Mouse (Mus musculus): Measurements from ENCODE around the gene Gpr39. TPM values are rescaled to one million over a fixed set of nuclear protein-coding genes. Genes with fewer than 3 reads are reported as not detected.

Gene Gpr39
- polyA plus RNA-seq, 1 experiment, result 7.6 TPM

GRCm38 (mm10) chr1:125719127-125719526, 42.3 kb downstream of the Gpr39 start:
- TF ChIP-seq CTCF (IDR thresholded peaks at IDR 0.05; ENCODE audit: control insufficient read depth, insufficient read depth, insufficient read length), result no peak
- no peak for TF ChIP-seq MYOD1 (IDR thresholded peaks at IDR 0.05; ENCODE audit: control insufficient read depth, insufficient read length, low read depth)
- TF ChIP-seq MAX (IDR thresholded peaks at IDR 0.05), result no peak
- no peak for TF ChIP-seq USF1 (IDR thresholded peaks at IDR 0.05; ENCODE audit: low read depth)
- no peak for TF ChIP-seq FOSL1 (IDR thresholded peaks at IDR 0.05; ENCODE audit: insufficient read depth, low read length, poor library complexity, severe bottlenecking)
- TF ChIP-seq CEBPB (IDR thresholded peaks at IDR 0.05; ENCODE audit: low read depth), result no peak
- no peak for TF ChIP-seq MYOG (IDR thresholded peaks at IDR 0.05; ENCODE audit: control insufficient read depth, extremely low read depth, insufficient read length)
- Histone ChIP-seq H3K79me3 (ENCODE audit: low read depth) (no peaks in the 10 kb centered on the region), H3K27me3 (ENCODE audit: control insufficient read depth, insufficient read depth, insufficient read length) (no peaks in the 10 kb centered on the region), H3ac (ENCODE audit: control insufficient read depth, insufficient read length, low read depth) (no peak overlapping the region), H3K4me3 (ENCODE audit: insufficient read depth, poor library complexity, severe bottlenecking) (no peak overlapping the region), H3K36me3 (ENCODE audit: control insufficient read depth, insufficient read depth) (no peaks in the 10 kb centered on the region), H3K79me2 (ENCODE audit: control insufficient read depth, insufficient read depth) (no peaks in the 10 kb centered on the region)

GRCm38 (mm10) chr1:125721104-125721758, 44.4 kb downstream of the Gpr39 start:
- H3K27me3 ChIP-seq (ENCODE audit: control insufficient read depth, insufficient read depth, insufficient read length), result no peaks in the 10 kb centered on the region
- no peak overlapping the region for H3K4me3 ChIP-seq (ENCODE audit: insufficient read depth, poor library complexity, severe bottlenecking)
- no peak overlapping the region for H3ac ChIP-seq (ENCODE audit: control insufficient read depth, insufficient read length, low read depth)
- H3K36me3 ChIP-seq (ENCODE audit: control insufficient read depth, insufficient read depth), result no peaks in the 10 kb centered on the region
- TF ChIP-seq FOSL1 (IDR thresholded peaks at IDR 0.05; ENCODE audit: insufficient read depth, low read length, poor library complexity, severe bottlenecking), result no peak
- no peak for TF ChIP-seq CEBPB (IDR thresholded peaks at IDR 0.05; ENCODE audit: low read depth)
- TF ChIP-seq MYOG (IDR thresholded peaks at IDR 0.05; ENCODE audit: control insufficient read depth, extremely low read depth, insufficient read length), result no peak
- no peak for TF ChIP-seq CTCF (IDR thresholded peaks at IDR 0.05; ENCODE audit: control insufficient read depth, insufficient read depth, insufficient read length)
- TF ChIP-seq MYOD1 (IDR thresholded peaks at IDR 0.05; ENCODE audit: control insufficient read depth, insufficient read length, low read depth), result no peak
- TF ChIP-seq MAX (IDR thresholded peaks at IDR 0.05), result no peak
- TF ChIP-seq USF1 (IDR thresholded peaks at IDR 0.05; ENCODE audit: low read depth), result no peak
- no peaks in the 10 kb centered on the region for H3K79me3 ChIP-seq (ENCODE audit: low read depth)
- H3K79me2 ChIP-seq (ENCODE audit: control insufficient read depth, insufficient read depth), result no peaks in the 10 kb centered on the region

- Histone ChIP-seq H3K27me3 (ENCODE audit: control insufficient read depth, insufficient read depth, insufficient read length) (no peaks in the 10 kb centered on the region), H3K79me3 (ENCODE audit: low read depth) (no peaks in the 10 kb centered on the region), H3K4me3 (ENCODE audit: insufficient read depth, poor library complexity, severe bottlenecking) (no peak overlapping the region), H3K36me3 (ENCODE audit: control insufficient read depth, insufficient read depth) (no peaks in the 10 kb centered on the region), H3ac (ENCODE audit: control insufficient read depth, insufficient read length, low read depth) (no peak overlapping the region), H3K79me2 (ENCODE audit: control insufficient read depth, insufficient read depth) (no peaks in the 10 kb centered on the region)
- no peak for TF ChIP-seq CEBPB (IDR thresholded peaks at IDR 0.05; ENCODE audit: low read depth)
- no peak for TF ChIP-seq USF1 (IDR thresholded peaks at IDR 0.05; ENCODE audit: low read depth)
- TF ChIP-seq CTCF (IDR thresholded peaks at IDR 0.05; ENCODE audit: control insufficient read depth, insufficient read depth, insufficient read length), result no peak
- no peak for TF ChIP-seq MYOG (IDR thresholded peaks at IDR 0.05; ENCODE audit: control insufficient read depth, extremely low read depth, insufficient read length)
- TF ChIP-seq FOSL1 (IDR thresholded peaks at IDR 0.05; ENCODE audit: insufficient read depth, low read length, poor library complexity, severe bottlenecking), result no peak
- TF ChIP-seq MAX (IDR thresholded peaks at IDR 0.05), result no peak
- no peak for TF ChIP-seq MYOD1 (IDR thresholded peaks at IDR 0.05; ENCODE audit: control insufficient read depth, insufficient read length, low read depth)
Measured at GRCm38 (mm10) chr1:125724304-125724703, 47.5 kb downstream of the Gpr39 start.

DNA sequence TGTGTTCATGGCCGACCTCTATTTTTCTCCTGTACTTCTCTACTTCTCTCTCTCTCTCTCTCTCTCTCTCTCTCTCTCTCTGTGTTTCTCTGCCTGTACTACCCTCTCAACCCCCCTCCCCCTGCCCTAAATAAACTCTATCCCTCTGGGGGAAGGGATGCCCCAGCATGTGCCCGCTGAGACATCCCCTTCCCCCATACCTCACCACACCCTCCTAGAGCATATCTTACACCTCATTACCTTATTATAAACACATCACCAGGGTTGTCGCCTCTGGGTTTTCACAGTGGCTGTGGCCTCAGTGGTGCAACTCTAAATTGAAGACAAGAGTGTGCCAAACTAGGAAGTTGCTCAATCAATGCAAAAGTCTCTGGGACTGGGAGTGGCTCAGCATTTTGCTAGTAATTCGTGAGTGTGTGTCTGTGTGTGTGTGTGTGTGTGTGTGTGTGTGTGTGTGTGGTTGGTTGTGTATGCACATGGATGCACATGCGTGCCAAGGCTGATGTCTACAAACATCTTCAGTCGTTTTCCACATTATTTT, 52.3 kb downstream of the Gpr39 start:
- Histone ChIP-seq H3K27me3 (ENCODE audit: control insufficient read depth, insufficient read depth, insufficient read length) (no peaks in the 10 kb centered on the region), H3K79me3 (ENCODE audit: low read depth) (no peaks in the 10 kb centered on the region), H3ac (ENCODE audit: control insufficient read depth, insufficient read length, low read depth) (no peak overlapping the region), H3K36me3 (ENCODE audit: control insufficient read depth, insufficient read depth) (no peaks in the 10 kb centered on the region), H3K79me2 (ENCODE audit: control insufficient read depth, insufficient read depth) (no peaks in the 10 kb centered on the region), H3K4me3 (ENCODE audit: insufficient read depth, poor library complexity, severe bottlenecking) (no peak overlapping the region)
- TF ChIP-seq MAX (IDR thresholded peaks at IDR 0.05) (no peak), MYOD1 (IDR thresholded peaks at IDR 0.05; ENCODE audit: control insufficient read depth, insufficient read length, low read depth) (no peak), MYOG (IDR thresholded peaks at IDR 0.05; ENCODE audit: control insufficient read depth, extremely low read depth, insufficient read length) (no peak), FOSL1 (IDR thresholded peaks at IDR 0.05; ENCODE audit: insufficient read depth, low read length, poor library complexity, severe bottlenecking) (no peak), CTCF (IDR thresholded peaks at IDR 0.05; ENCODE audit: control insufficient read depth, insufficient read depth, insufficient read length) (no peak), CEBPB (IDR thresholded peaks at IDR 0.05; ENCODE audit: low read depth) (no peak), USF1 (IDR thresholded peaks at IDR 0.05; ENCODE audit: low read depth) (no peak)

GRCm38 (mm10) chr1:125729731-125730536, 53.1 kb downstream of the Gpr39 start:
- H3ac ChIP-seq (ENCODE audit: control insufficient read depth, insufficient read length, low read depth), result no peak overlapping the region
- no peaks in the 10 kb centered on the region for H3K27me3 ChIP-seq (ENCODE audit: control insufficient read depth, insufficient read depth, insufficient read length)
- no peaks in the 10 kb centered on the region for H3K36me3 ChIP-seq (ENCODE audit: control insufficient read depth, insufficient read depth)
- H3K79me3 ChIP-seq (ENCODE audit: low read depth), result no peaks in the 10 kb centered on the region
- no peak for TF ChIP-seq MAX (IDR thresholded peaks at IDR 0.05)
- TF ChIP-seq MYOD1 (IDR thresholded peaks at IDR 0.05; ENCODE audit: control insufficient read depth, insufficient read length, low read depth), result no peak
- no peak for TF ChIP-seq USF1 (IDR thresholded peaks at IDR 0.05; ENCODE audit: low read depth)
- TF ChIP-seq CTCF (IDR thresholded peaks at IDR 0.05; ENCODE audit: control insufficient read depth, insufficient read depth, insufficient read length), result peak; percentile 3
- no peak for TF ChIP-seq MYOG (IDR thresholded peaks at IDR 0.05; ENCODE audit: control insufficient read depth, extremely low read depth, insufficient read length)
- no peaks in the 10 kb centered on the region for H3K79me2 ChIP-seq (ENCODE audit: control insufficient read depth, insufficient read depth)
- H3K4me3 ChIP-seq (ENCODE audit: insufficient read depth, poor library complexity, severe bottlenecking), result no peak overlapping the region
